Mouse (Mus musculus): ENCODE data around the gene Il16. TPM values are rescaled to one million over a fixed set of nuclear protein-coding genes. Genes with fewer than 3 reads are reported as not detected.

The Il16 gene
- polyA plus RNA-seq, 1 experiment from 2014 or later, result 2.5 TPM

- no peaks in the 10 kb centered on the region for H3K9me3 ChIP-seq (ENCODE audit: control insufficient read depth)
- H3K4me2 ChIP-seq (replicated peaks; ENCODE audit: low read depth), result peak overlapping the region; percentile 37
- no peak for TF ChIP-seq CTCF (IDR thresholded peaks at IDR 0.05; ENCODE audit: low read depth)
- H3K4me1 ChIP-seq (replicated peaks; ENCODE audit: control insufficient read depth, insufficient read depth, low read length), result no peaks in the 10 kb centered on the region
- H3K9ac ChIP-seq (ENCODE audit: low read depth, low read length), result no peak overlapping the region
- no peak overlapping the region for H3K4me3 ChIP-seq (ENCODE audit: low read depth, low read length)
- 66% methylated on average over 9 of the region's 9 CpGs for WGBS
- ATAC-seq, result no peak
- H3K36me3 ChIP-seq (ENCODE audit: control insufficient read depth, insufficient read depth), result no peaks in the 10 kb centered on the region
- no peaks in the 10 kb centered on the region for H3K27me3 ChIP-seq (replicated peaks; ENCODE audit: control insufficient read depth, insufficient read depth, low read length)
- peak overlapping the region; percentile 46; the same call in 1 of the 2 replicates for H3K27ac ChIP-seq (ENCODE audit: low read depth, low read length)
These were observed 487 bp downstream of the Il16 start for GRCm38 (mm10) chr7:83745065-83745412.

GRCm38 (mm10) chr7:83744250-83744649 is 1.3 kb downstream of the Il16 start:
- Histone ChIP-seq H3K4me3 (ENCODE audit: low read depth, low read length) (no peak overlapping the region), H3K9ac (ENCODE audit: low read depth, low read length) (no peak overlapping the region), H3K36me3 (ENCODE audit: control insufficient read depth, insufficient read depth) (no peaks in the 10 kb centered on the region), H3K4me1 (replicated peaks; ENCODE audit: control insufficient read depth, insufficient read depth, low read length) (no peaks in the 10 kb centered on the region), H3K27ac (ENCODE audit: low read depth, low read length) (no peak overlapping the region), H3K4me2 (replicated peaks; ENCODE audit: low read depth) (no peak overlapping the region), H3K27me3 (replicated peaks; ENCODE audit: control insufficient read depth, insufficient read depth, low read length) (no peaks in the 10 kb centered on the region), H3K9me3 (ENCODE audit: control insufficient read depth) (no peaks in the 10 kb centered on the region)
- 80% methylated on average over 4 of the region's 4 CpGs for WGBS
- no peak for ATAC-seq
- no peak for TF ChIP-seq CTCF (IDR thresholded peaks at IDR 0.05; ENCODE audit: low read depth)

- H3K4me3 ChIP-seq (ENCODE audit: low read depth, low read length), result no peak overlapping the region
- no peaks in the 10 kb centered on the region for H3K36me3 ChIP-seq (ENCODE audit: control insufficient read depth, insufficient read depth)
- H3K27ac ChIP-seq (ENCODE audit: low read depth, low read length), result no peak overlapping the region
- WGBS, result 43% methylated on average over 3 of the region's 3 CpGs
- no peak overlapping the region for H3K4me2 ChIP-seq (replicated peaks; ENCODE audit: low read depth)
- ATAC-seq, result no peak
- H3K9ac ChIP-seq (ENCODE audit: low read depth, low read length), result no peak overlapping the region
- H3K9me3 ChIP-seq (ENCODE audit: control insufficient read depth), result no peaks in the 10 kb centered on the region
- H3K27me3 ChIP-seq (replicated peaks; ENCODE audit: control insufficient read depth, insufficient read depth, low read length), result no peaks in the 10 kb centered on the region
- H3K4me1 ChIP-seq (replicated peaks; ENCODE audit: control insufficient read depth, insufficient read depth, low read length), result no peaks in the 10 kb centered on the region
- TF ChIP-seq CTCF (IDR thresholded peaks at IDR 0.05; ENCODE audit: low read depth), result no peak
These were observed 2.8 kb downstream of the Il16 start for GRCm38 (mm10) chr7:83742690-83743089.

- Histone ChIP-seq H3K9me3 (ENCODE audit: control insufficient read depth) (no peaks in the 10 kb centered on the region), H3K4me3 (ENCODE audit: low read depth, low read length) (no peak overlapping the region), H3K4me2 (replicated peaks; ENCODE audit: low read depth) (no peak overlapping the region), H3K4me1 (replicated peaks; ENCODE audit: control insufficient read depth, insufficient read depth, low read length) (no peaks in the 10 kb centered on the region), H3K27ac (ENCODE audit: low read depth, low read length) (no peak overlapping the region), H3K36me3 (ENCODE audit: control insufficient read depth, insufficient read depth) (no peaks in the 10 kb centered on the region), H3K9ac (ENCODE audit: low read depth, low read length) (no peak overlapping the region), H3K27me3 (replicated peaks; ENCODE audit: control insufficient read depth, insufficient read depth, low read length) (no peaks in the 10 kb centered on the region)
- 71% methylated on average over 2 of the region's 2 CpGs for whole genome bisulfite sequencing
- TF ChIP-seq CTCF (IDR thresholded peaks at IDR 0.05; ENCODE audit: low read depth), result no peak
- ATAC-seq, result no peak
These were observed 3.5 kb downstream of the Il16 start for GRCm38 (mm10) chr7:83742026-83742425.

- H3K27ac ChIP-seq (ENCODE audit: low read depth, low read length), result no peak overlapping the region
- ATAC-seq, result no peak
- 73% methylated on average over 7 of the region's 7 CpGs for WGBS
These were observed 5.7 kb downstream of the Il16 start for GRCm38 (mm10) chr7:83739680-83740310.

GRCm38 (mm10) chr7:83738623-83739462 is 6.7 kb downstream of the Il16 start:
- Histone ChIP-seq H3K27ac (ENCODE audit: low read depth, low read length) (no peak overlapping the region), H3K4me3 (ENCODE audit: low read depth, low read length) (no peak overlapping the region), H3K36me3 (ENCODE audit: control insufficient read depth, insufficient read depth) (no peaks in the 10 kb centered on the region), H3K9me3 (ENCODE audit: control insufficient read depth) (no peaks in the 10 kb centered on the region), H3K27me3 (replicated peaks; ENCODE audit: control insufficient read depth, insufficient read depth, low read length) (no peaks in the 10 kb centered on the region), H3K9ac (ENCODE audit: low read depth, low read length) (no peak overlapping the region), H3K4me1 (replicated peaks; ENCODE audit: control insufficient read depth, insufficient read depth, low read length) (no peaks in the 10 kb centered on the region), H3K4me2 (replicated peaks; ENCODE audit: low read depth) (no peak overlapping the region)
- 65% methylated on average over 10 of the region's 10 CpGs for WGBS
- ATAC-seq, result no peak
- TF ChIP-seq CTCF (IDR thresholded peaks at IDR 0.05; ENCODE audit: low read depth), result no peak

More at GRCm38 (mm10) chr7:83739680-83740310, 5.7 kb downstream of the Il16 start:
- Histone ChIP-seq H3K9ac (ENCODE audit: low read depth, low read length) (no peak overlapping the region), H3K4me2 (replicated peaks; ENCODE audit: low read depth) (no peak overlapping the region), H3K36me3 (ENCODE audit: control insufficient read depth, insufficient read depth) (no peaks in the 10 kb centered on the region), H3K27me3 (replicated peaks; ENCODE audit: control insufficient read depth, insufficient read depth, low read length) (no peaks in the 10 kb centered on the region), H3K4me1 (replicated peaks; ENCODE audit: control insufficient read depth, insufficient read depth, low read length) (no peaks in the 10 kb centered on the region), H3K9me3 (ENCODE audit: control insufficient read depth) (no peaks in the 10 kb centered on the region), H3K4me3 (ENCODE audit: low read depth, low read length) (no peak overlapping the region)
- no peak for TF ChIP-seq CTCF (IDR thresholded peaks at IDR 0.05; ENCODE audit: low read depth)

All from intestine, postnatal 0 days (tissue).